Mouse (Mus musculus): Measurements from ENCODE around the gene C2cd5.

- TF ChIP-seq NELFE (IDR thresholded peaks at IDR 0.05; ENCODE audit: low read depth, low read length) (no peak), SMC3 (IDR thresholded peaks at IDR 0.05; ENCODE audit: low read depth, low read length) (no peak), CTCF (IDR thresholded peaks at IDR 0.05 in 2 of 3, conservative IDR thresholded peaks at IDR 0.05 in 1 of 3; ENCODE audit: control insufficient read depth in 1 of 3, insufficient read depth in 1 of 3, low read depth in 2 of 3, low read length in 3 of 3, poor library complexity in 1 of 3, severe bottlenecking in 1 of 3) (no peak), MAX (IDR thresholded peaks at IDR 0.05; ENCODE audit: low read length) (no peak), MEF2A (IDR thresholded peaks at IDR 0.05; ENCODE audit: extremely low read depth, insufficient replicate concordance, low read depth, low read length, poor library complexity, severe bottlenecking) (no peak), ZNF384 (IDR thresholded peaks at IDR 0.05; ENCODE audit: low read depth, low read length) (no peak), NRF1 (IDR thresholded peaks at IDR 0.05; ENCODE audit: insufficient read depth, low read depth, low read length, poor library complexity, severe bottlenecking) (no peak), RCOR1 (IDR thresholded peaks at IDR 0.05; ENCODE audit: low read depth, low read length) (no peak), POLR2A (IDR thresholded peaks at IDR 0.05; ENCODE audit: control insufficient read depth in 1 of 2, insufficient read depth in 1 of 2, low read depth in 1 of 2, low read length in 2 of 2, poor library complexity in 1 of 2) (no peak), EP300 (IDR thresholded peaks at IDR 0.05; ENCODE audit: low read depth in 1 of 2, low read length in 2 of 2) (no peak), ZMIZ1 (IDR thresholded peaks at IDR 0.05; ENCODE audit: low read depth, low read length) (no peak), ZKSCAN1 (IDR thresholded peaks at IDR 0.05; ENCODE audit: low read depth, low read length) (no peak)
Observed at GRCm38 (mm10) chr6:143041578-143041977, 58.4 kb downstream of the C2cd5 start.
